Mouse (Mus musculus) heart, postnatal 0 days (tissue): Measurements from ENCODE around the gene Eif2ak3. TPM values are rescaled to one million over a fixed set of nuclear protein-coding genes. Genes with fewer than 3 reads are reported as not detected.

Experiments
- ATAC-seq: fragments of 200-750 bp; cut with Nextera tagmentation; 2 replicates; pipeline ENCODE4 v1.8.0; 2017; ENCODE audit warnings: low read depth, moderate number of reproducible peaks, moderate library complexity; ENCODE audit not compliant: insufficient read depth
- DNase-seq: peaks from one replicate; pipeline ENCODE4 v3.0.0-alpha.2; 2016; ENCODE audit warnings: low spot score
- H3K27ac ChIP-seq: fragments of 300-500 bp; sonication (generic); 2 replicates; pipeline ENCODE4 v1.5.1; 2014; ENCODE audit warnings: low read depth, mild to moderate bottlenecking
- H3K27me3 ChIP-seq: fragments of 300-500 bp; sonication (generic); 2 replicates; pipeline ENCODE4 v1.6.1; 2014; ENCODE audit warnings: low read length, mixed read lengths; ENCODE audit not compliant: control insufficient read depth, insufficient read depth
- H3K36me3 ChIP-seq: fragments of 300-500 bp; sonication (generic); replicated peaks from 2 replicates; pipeline ENCODE4 v1.6.1; 2014; ENCODE audit warnings: low read length, mixed read lengths; ENCODE audit not compliant: control insufficient read depth, insufficient read depth
- H3K4me1 ChIP-seq: fragments of 300-500 bp; sonication (generic); 2 replicates; pipeline ENCODE4 v1.6.1; 2014; ENCODE audit warnings: antibody characterized with exemption; ENCODE audit not compliant: control insufficient read depth, insufficient read depth
- H3K4me2 ChIP-seq: fragments of 300-500 bp; sonication (generic); 2 replicates; pipeline ENCODE4 v1.6.1; 2014; ENCODE audit warnings: low read depth, mild to moderate bottlenecking, low read length, moderate library complexity
- H3K4me3 ChIP-seq: fragments of 300-500 bp; sonication (generic); 2 replicates; pipeline ENCODE4 v1.5.1; 2014; ENCODE audit warnings: low read depth, low read length
- H3K9ac ChIP-seq: fragments of 300-500 bp; sonication (generic); replicated peaks from 2 replicates; pipeline ENCODE4 v1.6.1; 2014; ENCODE audit warnings: low read depth, low read length, mixed read lengths
- H3K9me3 ChIP-seq: fragments of 300-500 bp; sonication (generic); replicated peaks from 2 replicates; pipeline ENCODE4 v1.6.1; 2016; ENCODE audit warnings: low read length; ENCODE audit not compliant: control insufficient read depth
- CTCF ChIP-seq: IDR thresholded peaks from 2 replicates; pipeline ENCODE4 v1.5.1; 2016; ENCODE audit warnings: antibody characterized with exemption, control low read depth, low read depth
- EP300 ChIP-seq: IDR thresholded peaks from 2 replicates; pipeline ENCODE4 v1.6.1; 2016; ENCODE audit warnings: antibody characterized with exemption, low read depth
- WGBS: fragments of 180-500 bp; shearing (Covaris S2); extraction: QIAGEN DNeasy Blood & Tissue Kit; methylation state at CpG from one replicate; pipeline ENCODE4 v1.1.7; 2014; 5-methylcytosine and 5-hydroxymethylcytosine counted together
- polyA plus RNA-seq: library from polyadenylated mRNA; unstranded; fragments of >200 nt; fragmentation: Nextera tagmentation; extraction: Ambion mirVana; gene quantifications from 2 replicates; pipeline ENCODE4 v1.2.1, GENCODE M21; 2015
- total RNA-seq: library from RNA; depleted of rRNA; stranded (reverse); fragments of >200 nt; gene quantifications from 2 replicates; pipeline ENCODE4 v1.2.3, GENCODE M21; 2014; ENCODE audit warnings: low replicate concordance; rRNA removed

Eif2ak3 gene
- 16.6 and 20.4 TPM in 2 replicates for total RNA-seq
- 3.6 and 3.7 TPM in 2 replicates for polyA plus RNA-seq

- Histone ChIP-seq H3K4me3 (peak within 1 kb of the TSS; percentile 97), H3K27me3 (no peaks in the 10 kb centered on the region), H3K36me3 (no peaks in the 10 kb centered on the region), H3K4me2 (peak within 1 kb of the TSS; percentile 94), H3K27ac (peak within 1 kb of the TSS; percentile 94), H3K9ac (peak within 1 kb of the TSS; percentile 95), H3K4me1 (peaks cover 19% of the 10 kb centered on the region), H3K9me3 (no peaks in the 10 kb centered on the region)
- ATAC-seq (peak; percentile 95), DNase-seq (peak; percentile 100)
- TF ChIP-seq EP300 = peak; percentile 97
- TF ChIP-seq CTCF = no peak
- WGBS = under 1% methylated on average over 49 of the region's 63 CpGs
Measured at GRCm38 (mm10) chr6:70844002-70844804, at the start of gene Eif2ak3. Eif2ak3 (plus strand) TSS chr6:70844515.

- Histone ChIP-seq H3K9me3 (no peaks in the 10 kb centered on the region), H3K4me2 (no peak overlapping the region), H3K36me3 (no peaks in the 10 kb centered on the region), H3K4me3 (no peak overlapping the region), H3K4me1 (peaks cover 4% of the 10 kb centered on the region; the same call in 1 of the 2 replicates), H3K27ac (peak overlapping the region; percentile 79), H3K9ac (no peak overlapping the region), H3K27me3 (no peaks in the 10 kb centered on the region)
- DNase-seq = no peak
- WGBS = 55% methylated on average over 6 of the region's 6 CpGs
- no peak for TF ChIP-seq EP300
- no peak for TF ChIP-seq CTCF
- no peak for ATAC-seq
Measured at GRCm38 (mm10) chr6:70796940-70797339, 47.4 kb upstream of the Eif2ak3 start.

- Histone ChIP-seq H3K27ac (peak overlapping the region; percentile 79), H3K9ac (no peak overlapping the region), H3K9me3 (no peaks in the 10 kb centered on the region), H3K4me1 (peaks cover 2% of the 10 kb centered on the region; the same call in 1 of the 2 replicates), H3K27me3 (no peaks in the 10 kb centered on the region), H3K36me3 (no peaks in the 10 kb centered on the region), H3K4me2 (no peak overlapping the region), H3K4me3 (no peak overlapping the region)
- peak; percentile 71; the same call in 1 of the 2 replicates for ATAC-seq
- peak; percentile 64 for DNase-seq
- WGBS = 19% methylated on average over 9 of the region's 9 CpGs
- TF ChIP-seq CTCF = peak; percentile 72
- TF ChIP-seq EP300 = no peak
Measured at GRCm38 (mm10) chr6:70797581-70798251, 46.6 kb upstream of the Eif2ak3 start.

GRCm38 (mm10) chr6:70804632-70805031, 39.7 kb upstream of the Eif2ak3 start:
- Histone ChIP-seq H3K27me3 (no peaks in the 10 kb centered on the region), H3K4me3 (no peak overlapping the region), H3K27ac (no peak overlapping the region), H3K9me3 (no peaks in the 10 kb centered on the region), H3K4me1 (no peaks in the 10 kb centered on the region; the same call in 1 of the 2 replicates), H3K9ac (no peak overlapping the region), H3K4me2 (peak overlapping the region; percentile 36), H3K36me3 (no peaks in the 10 kb centered on the region)
- WGBS = 17% methylated on average over 3 of the region's 3 CpGs
- peak; percentile 69 for DNase-seq
- ATAC-seq = peak; percentile 44; the same call in 1 of the 2 replicates
- TF ChIP-seq EP300 (no peak), CTCF (peak; percentile 67)

- Histone ChIP-seq H3K27ac (no peak overlapping the region), H3K4me2 (peak overlapping the region; percentile 62), H3K9ac (no peak overlapping the region), H3K36me3 (no peaks in the 10 kb centered on the region), H3K9me3 (no peaks in the 10 kb centered on the region), H3K4me1 (no peaks in the 10 kb centered on the region; the same call in 1 of the 2 replicates), H3K27me3 (no peaks in the 10 kb centered on the region), H3K4me3 (peak overlapping the region; percentile 34)
- TF ChIP-seq EP300 = no peak
- TF ChIP-seq CTCF = peak; percentile 71
- peak; percentile 47 for DNase-seq
- WGBS = 13% methylated on average over 7 of the region's 7 CpGs
- peak; percentile 77 for ATAC-seq
Measured at GRCm38 (mm10) chr6:70805267-70805666, 39.0 kb upstream of the Eif2ak3 start.
